Mouse (Mus musculus) limb, embryonic 14.5 days (tissue): ENCODE measurements around the gene Ubqln3. TPM values are rescaled to one million over a fixed set of nuclear protein-coding genes. Genes with fewer than 3 reads are reported as not detected.

Experiments
- ATAC-seq: fragments of 200-750 bp; cut with Nextera tagmentation; 2 replicates; pipeline ENCODE4 v1.8.0; 2017; ENCODE audit warnings: low read depth, moderate number of reproducible peaks, moderate TSS enrichment; ENCODE audit not compliant: low FRiP score
- DNase-seq: peaks from one replicate; pipeline ENCODE4 v3.0.0-alpha.2; 2015; ENCODE audit warnings: low spot score
- H3K27ac ChIP-seq: fragments of 300-500 bp; sonication (generic); replicated peaks from 2 replicates; pipeline ENCODE4 v1.5.1; 2014; ENCODE audit warnings: low read depth, mild to moderate bottlenecking, low read length, moderate library complexity, mixed read lengths
- H3K27me3 ChIP-seq: fragments of 300-500 bp; sonication (generic); 2 replicates; pipeline ENCODE4 v1.6.1; 2014; ENCODE audit warnings: low read length, mixed read lengths; ENCODE audit not compliant: control insufficient read depth, insufficient read depth
- H3K36me3 ChIP-seq: fragments of 300-500 bp; sonication (generic); 2 replicates; pipeline ENCODE4 v1.6.1; 2014; ENCODE audit warnings: mild to moderate bottlenecking, low read length, moderate library complexity, mixed read lengths; ENCODE audit not compliant: control insufficient read depth, insufficient read depth
- H3K4me1 ChIP-seq: fragments of 300-500 bp; sonication (generic); 2 replicates; pipeline ENCODE4 v1.6.1; 2014; ENCODE audit warnings: antibody characterized with exemption, low read length, mixed read lengths; ENCODE audit not compliant: control insufficient read depth, insufficient read depth
- H3K4me2 ChIP-seq: fragments of 300-500 bp; sonication (generic); replicated peaks from 2 replicates; pipeline ENCODE4 v1.6.1; 2014; ENCODE audit warnings: low read depth, mild to moderate bottlenecking, low read length, moderate library complexity; ENCODE audit not compliant: severe bottlenecking
- H3K4me3 ChIP-seq: fragments of 300-500 bp; sonication (generic); replicated peaks from 2 replicates; pipeline ENCODE4 v1.5.1; 2014; ENCODE audit warnings: low read length
- H3K9ac ChIP-seq: fragments of 300-500 bp; sonication (generic); 2 replicates; pipeline ENCODE4 v1.6.1; 2014; ENCODE audit warnings: mild to moderate bottlenecking, low read depth, low read length, moderate library complexity; ENCODE audit not compliant: severe bottlenecking
- H3K9me3 ChIP-seq: fragments of 300-500 bp; sonication (generic); 2 replicates; pipeline ENCODE4 v1.6.1; 2016; ENCODE audit warnings: low read length; ENCODE audit not compliant: control insufficient read depth
- POLR2A ChIP-seq: fragments of 200-500 bp; IDR thresholded peaks from 2 replicates; pipeline ENCODE4 v1.8.0; 2012; ENCODE audit warnings: inconsistent platforms, mild to moderate bottlenecking, moderate library complexity, borderline replicate concordance; ENCODE audit not compliant: insufficient read depth, insufficient read length; ENCODE audit errors: extremely low read depth
- WGBS: fragments of 180-500 bp; shearing (Covaris S2); extraction: QIAGEN DNeasy Blood & Tissue Kit; methylation state at CpG from one replicate; pipeline ENCODE4 v1.1.7; 2014; 5-methylcytosine and 5-hydroxymethylcytosine counted together
- polyA plus RNA-seq, 2 experiments: library from polyadenylated mRNA; depleted of rRNA in 1 of 2; stranded (reverse) in 1 of 2; unstranded in 1 of 2; fragments of >200 nt; fragmentation: Nextera tagmentation in 1 of 2; extraction: Ambion mirVana in 1 of 2; gene quantifications; 2 replicates each; pipeline versions ENCODE4 v1.2.1 to v1.2.3; 2012 to 2014

The Ubqln3 gene
- polyA plus RNA-seq, 2 experiments: not detected

GRCm38 (mm10) chr7:104175085-104175484 lies 32.0 kb upstream of the Ubqln3 start:
- H3K4me3 ChIP-seq: no peak overlapping the region
- no peaks in the 10 kb centered on the region for H3K36me3 ChIP-seq
- H3K4me2 ChIP-seq: no peak overlapping the region
- no peak overlapping the region for H3K9ac ChIP-seq
- H3K4me1 ChIP-seq: no peaks in the 10 kb centered on the region
- H3K9me3 ChIP-seq: no peaks in the 10 kb centered on the region
- DNase-seq (no peak), ATAC-seq (no peak)
- H3K27ac ChIP-seq: no peak overlapping the region
- TF ChIP-seq POLR2A: no peak
- no peaks in the 10 kb centered on the region for H3K27me3 ChIP-seq
- WGBS: 90% methylated on average over 1 of the region's 1 CpGs

GRCm38 (mm10) chr7:104169634-104170204 lies 26.6 kb upstream of the Ubqln3 start:
- 63% methylated on average over 6 of the region's 6 CpGs for WGBS
- Histone ChIP-seq H3K9ac (no peak overlapping the region), H3K27ac (no peak overlapping the region), H3K4me1 (no peaks in the 10 kb centered on the region), H3K9me3 (no peaks in the 10 kb centered on the region), H3K4me3 (no peak overlapping the region), H3K4me2 (no peak overlapping the region), H3K36me3 (no peaks in the 10 kb centered on the region), H3K27me3 (no peaks in the 10 kb centered on the region)
- TF ChIP-seq POLR2A: no peak
- DNase-seq: no peak
- no peak for ATAC-seq

- Histone ChIP-seq H3K36me3 (no peaks in the 10 kb centered on the region), H3K27me3 (no peaks in the 10 kb centered on the region), H3K9ac (no peak overlapping the region), H3K9me3 (no peaks in the 10 kb centered on the region), H3K4me3 (no peak overlapping the region), H3K4me1 (no peaks in the 10 kb centered on the region), H3K27ac (no peak overlapping the region), H3K4me2 (no peak overlapping the region)
- no peak for DNase-seq
- no peak for TF ChIP-seq POLR2A
- no peak for ATAC-seq
- 82% methylated on average over 6 of the region's 6 CpGs for WGBS
Measured at GRCm38 (mm10) chr7:104167105-104167504, 24.0 kb upstream of the Ubqln3 start.

- Histone ChIP-seq H3K4me1 (no peaks in the 10 kb centered on the region), H3K4me3 (no peak within 1 kb of the TSS), H3K27me3 (no peaks in the 10 kb centered on the region), H3K36me3 (no peaks in the 10 kb centered on the region), H3K9ac (no peak within 1 kb of the TSS), H3K27ac (no peak within 1 kb of the TSS), H3K9me3 (no peaks in the 10 kb centered on the region), H3K4me2 (no peak within 1 kb of the TSS)
- DNase-seq (no peak), ATAC-seq (no peak)
- WGBS: 95% methylated on average over 2 of the region's 2 CpGs
- TF ChIP-seq POLR2A: no peak
Measured at GRCm38 (mm10) chr7:104150456-104150855, 7.4 kb upstream of the Ubqln3 start, which contains the start of gene Ubqlnl. Ubqlnl (minus strand) TSS chr7:104150556.

- TF ChIP-seq POLR2A: no peak
- DNase-seq (no peak), ATAC-seq (no peak)
- no peak within 1 kb of the TSS for H3K4me3 ChIP-seq
- H3K9ac ChIP-seq: no peak within 1 kb of the TSS
- no peaks in the 10 kb centered on the region for H3K36me3 ChIP-seq
- H3K27me3 ChIP-seq: no peaks in the 10 kb centered on the region
- H3K9me3 ChIP-seq: no peaks in the 10 kb centered on the region
- H3K27ac ChIP-seq: no peak within 1 kb of the TSS
- 83% methylated on average over 5 of the region's 5 CpGs for WGBS
- no peak within 1 kb of the TSS for H3K4me2 ChIP-seq
- H3K4me1 ChIP-seq: no peaks in the 10 kb centered on the region
Measured at GRCm38 (mm10) chr7:104137305-104137704, 5.8 kb downstream of the Ubqln3 start, which contains the start of gene Olfr643. Olfr643 (minus strand) TSS chr7:104137405.
